Mouse (Mus musculus): ENCODE measurements around the gene Scarb1. TPM values are rescaled to one million over a fixed set of nuclear protein-coding genes. Genes with fewer than 3 reads are reported as not detected.

The Scarb1 gene
- polyA plus RNA-seq, 1 experiment: 59.6 TPM

DNA sequence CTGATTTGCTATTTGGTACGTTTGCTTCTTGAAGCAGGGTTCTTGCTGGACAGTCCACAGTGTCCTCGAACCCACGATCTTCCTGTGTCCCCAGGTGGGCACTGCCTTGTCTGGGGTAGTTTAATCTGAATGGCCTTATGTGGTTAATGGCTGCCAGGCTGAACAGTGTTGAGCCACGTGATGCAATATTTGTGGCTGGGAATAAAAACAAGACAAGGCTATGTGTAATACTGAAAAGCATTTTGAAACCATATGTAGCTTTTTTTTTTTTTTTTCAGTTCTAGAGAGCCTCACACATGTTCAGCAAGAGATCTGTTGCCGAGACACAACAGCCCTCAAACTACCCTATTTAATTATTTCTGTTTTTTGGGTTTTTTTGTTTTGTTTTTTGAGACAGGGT is 27.3 kb upstream of the Scarb1 start:
- Histone ChIP-seq H3K27ac (ENCODE audit: insufficient read depth, low read length) (no peak overlapping the region), H3K9me3 (replicated peaks; ENCODE audit: control insufficient read depth, insufficient read depth, low read length, poor library complexity, severe bottlenecking) (no peaks in the 10 kb centered on the region), H3K4me1 (ENCODE audit: control insufficient read depth, insufficient read depth, low read length) (no peaks in the 10 kb centered on the region), H3K4me3 (ENCODE audit: low read depth, low read length) (no peak overlapping the region), H3K36me3 (ENCODE audit: control insufficient read depth, insufficient read depth, low read length, poor library complexity, severe bottlenecking) (no peaks in the 10 kb centered on the region), H3K9ac (ENCODE audit: low read depth, poor library complexity, severe bottlenecking) (no peak overlapping the region), H3K27me3 (ENCODE audit: control insufficient read depth, insufficient read depth, low read length, poor library complexity, severe bottlenecking) (no peaks in the 10 kb centered on the region)
- no peak for TF ChIP-seq CTCF (IDR thresholded peaks at IDR 0.05; ENCODE audit: low read depth, low read length)
- no peak for TF ChIP-seq POLR2A (IDR thresholded peaks at IDR 0.05; ENCODE audit: insufficient read depth, low read length)
- no peak for TF ChIP-seq EP300 (IDR thresholded peaks at IDR 0.05; ENCODE audit: insufficient read depth, low read depth, low read length)

- Histone ChIP-seq H3K4me3 (ENCODE audit: low read depth, low read length) (no peak overlapping the region), H3K27me3 (ENCODE audit: control insufficient read depth, insufficient read depth, low read length, poor library complexity, severe bottlenecking) (no peaks in the 10 kb centered on the region), H3K9me3 (replicated peaks; ENCODE audit: control insufficient read depth, insufficient read depth, low read length, poor library complexity, severe bottlenecking) (no peaks in the 10 kb centered on the region), H3K9ac (ENCODE audit: low read depth, poor library complexity, severe bottlenecking) (no peak overlapping the region), H3K4me1 (ENCODE audit: control insufficient read depth, insufficient read depth, low read length) (no peaks in the 10 kb centered on the region), H3K27ac (ENCODE audit: insufficient read depth, low read length) (no peak overlapping the region), H3K36me3 (ENCODE audit: control insufficient read depth, insufficient read depth, low read length, poor library complexity, severe bottlenecking) (no peaks in the 10 kb centered on the region)
- no peak for TF ChIP-seq POLR2A (IDR thresholded peaks at IDR 0.05; ENCODE audit: insufficient read depth, low read length)
- TF ChIP-seq EP300 (IDR thresholded peaks at IDR 0.05; ENCODE audit: insufficient read depth, low read depth, low read length): no peak
- TF ChIP-seq CTCF (IDR thresholded peaks at IDR 0.05; ENCODE audit: low read depth, low read length): no peak
Measured at GRCm38 (mm10) chr5:125364851-125365429, 24.0 kb upstream of the Scarb1 start.

DNA sequence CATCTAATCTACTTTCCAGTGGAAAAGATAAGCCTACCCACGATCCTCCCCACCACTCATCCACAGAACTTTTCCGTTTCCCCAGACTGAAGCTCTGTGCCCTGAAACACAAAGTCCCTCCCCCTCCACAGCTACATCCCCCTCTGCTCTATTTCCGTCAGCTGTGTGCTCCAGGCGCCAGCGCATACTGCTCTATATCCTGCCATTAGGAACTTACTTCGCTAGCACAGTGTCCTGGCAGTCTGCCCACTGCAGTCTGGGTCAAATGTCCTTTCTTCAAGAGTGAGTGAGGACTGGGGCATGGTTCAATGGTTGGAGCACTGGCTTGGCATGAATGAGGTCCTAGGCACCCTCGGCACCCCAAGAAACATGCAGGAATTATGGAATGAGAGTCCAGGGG is 23.0 kb upstream of the Scarb1 start:
- Histone ChIP-seq H3K4me1 (ENCODE audit: control insufficient read depth, insufficient read depth, low read length) (no peaks in the 10 kb centered on the region), H3K27me3 (ENCODE audit: control insufficient read depth, insufficient read depth, low read length, poor library complexity, severe bottlenecking) (no peaks in the 10 kb centered on the region), H3K9ac (ENCODE audit: low read depth, poor library complexity, severe bottlenecking) (no peak overlapping the region), H3K27ac (ENCODE audit: insufficient read depth, low read length) (no peak overlapping the region), H3K4me3 (ENCODE audit: low read depth, low read length) (no peak overlapping the region), H3K9me3 (replicated peaks; ENCODE audit: control insufficient read depth, insufficient read depth, low read length, poor library complexity, severe bottlenecking) (no peaks in the 10 kb centered on the region), H3K36me3 (ENCODE audit: control insufficient read depth, insufficient read depth, low read length, poor library complexity, severe bottlenecking) (no peaks in the 10 kb centered on the region)
- no peak for TF ChIP-seq EP300 (IDR thresholded peaks at IDR 0.05; ENCODE audit: insufficient read depth, low read depth, low read length)
- TF ChIP-seq POLR2A (IDR thresholded peaks at IDR 0.05; ENCODE audit: insufficient read depth, low read length): no peak
- no peak for TF ChIP-seq CTCF (IDR thresholded peaks at IDR 0.05; ENCODE audit: low read depth, low read length)

DNA sequence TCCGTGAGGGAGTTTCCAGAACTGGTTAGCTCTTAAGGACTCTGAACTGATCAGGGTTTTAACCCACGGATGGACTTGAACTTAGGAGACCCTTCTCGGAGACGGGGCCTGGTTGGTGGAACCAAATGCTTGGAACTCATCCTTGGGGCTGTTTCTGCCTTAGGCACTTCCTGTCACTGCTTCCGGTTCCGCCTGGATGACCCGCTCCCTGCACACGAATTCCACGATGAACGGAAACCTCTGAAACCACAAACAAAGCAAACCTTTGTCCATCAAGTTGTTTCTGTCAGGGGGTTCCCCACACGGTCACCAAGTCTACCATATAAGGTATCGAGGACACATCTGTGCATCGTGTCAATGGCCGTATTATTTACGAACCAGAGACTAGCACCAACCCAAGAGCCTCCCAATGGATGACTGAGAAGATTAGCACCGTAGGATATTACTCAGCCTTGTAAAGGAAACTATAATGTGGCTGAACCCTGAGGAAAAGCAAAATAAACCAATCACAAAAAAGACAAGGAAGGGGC is 20.2 kb upstream of the Scarb1 start:
- no peaks in the 10 kb centered on the region for H3K9me3 ChIP-seq (replicated peaks; ENCODE audit: control insufficient read depth, insufficient read depth, low read length, poor library complexity, severe bottlenecking)
- H3K9ac ChIP-seq (ENCODE audit: low read depth, poor library complexity, severe bottlenecking): no peak overlapping the region
- TF ChIP-seq EP300 (IDR thresholded peaks at IDR 0.05; ENCODE audit: insufficient read depth, low read depth, low read length) (no peak), POLR2A (IDR thresholded peaks at IDR 0.05; ENCODE audit: insufficient read depth, low read length) (no peak), CTCF (IDR thresholded peaks at IDR 0.05; ENCODE audit: low read depth, low read length) (no peak)
- no peaks in the 10 kb centered on the region for H3K36me3 ChIP-seq (ENCODE audit: control insufficient read depth, insufficient read depth, low read length, poor library complexity, severe bottlenecking)
- H3K27me3 ChIP-seq (ENCODE audit: control insufficient read depth, insufficient read depth, low read length, poor library complexity, severe bottlenecking): no peaks in the 10 kb centered on the region
- no peak overlapping the region for H3K27ac ChIP-seq (ENCODE audit: insufficient read depth, low read length)
- H3K4me3 ChIP-seq (ENCODE audit: low read depth, low read length): no peak overlapping the region
- H3K4me1 ChIP-seq (ENCODE audit: control insufficient read depth, insufficient read depth, low read length): no peaks in the 10 kb centered on the region

GRCm38 (mm10) chr5:125360566-125360965 is 19.7 kb upstream of the Scarb1 start:
- H3K27me3 ChIP-seq (ENCODE audit: control insufficient read depth, insufficient read depth, low read length, poor library complexity, severe bottlenecking): no peaks in the 10 kb centered on the region
- no peaks in the 10 kb centered on the region for H3K4me1 ChIP-seq (ENCODE audit: control insufficient read depth, insufficient read depth, low read length)
- H3K36me3 ChIP-seq (ENCODE audit: control insufficient read depth, insufficient read depth, low read length, poor library complexity, severe bottlenecking): no peaks in the 10 kb centered on the region
- no peaks in the 10 kb centered on the region for H3K9me3 ChIP-seq (replicated peaks; ENCODE audit: control insufficient read depth, insufficient read depth, low read length, poor library complexity, severe bottlenecking)
- H3K9ac ChIP-seq (ENCODE audit: low read depth, poor library complexity, severe bottlenecking): no peak overlapping the region
- no peak for TF ChIP-seq EP300 (IDR thresholded peaks at IDR 0.05; ENCODE audit: insufficient read depth, low read depth, low read length)
- no peak for TF ChIP-seq POLR2A (IDR thresholded peaks at IDR 0.05; ENCODE audit: insufficient read depth, low read length)
- TF ChIP-seq CTCF (IDR thresholded peaks at IDR 0.05; ENCODE audit: low read depth, low read length): no peak
- no peak overlapping the region for H3K4me3 ChIP-seq (ENCODE audit: low read depth, low read length)
- no peak overlapping the region for H3K27ac ChIP-seq (ENCODE audit: insufficient read depth, low read length)

GRCm38 (mm10) chr5:125358270-125358608 is 17.3 kb upstream of the Scarb1 start:
- Histone ChIP-seq H3K36me3 (ENCODE audit: control insufficient read depth, insufficient read depth, low read length, poor library complexity, severe bottlenecking) (no peaks in the 10 kb centered on the region), H3K4me1 (ENCODE audit: control insufficient read depth, insufficient read depth, low read length) (peaks cover 7% of the 10 kb centered on the region), H3K27ac (ENCODE audit: insufficient read depth, low read length) (no peak overlapping the region), H3K9ac (ENCODE audit: low read depth, poor library complexity, severe bottlenecking) (no peak overlapping the region), H3K4me3 (ENCODE audit: low read depth, low read length) (no peak overlapping the region), H3K9me3 (replicated peaks; ENCODE audit: control insufficient read depth, insufficient read depth, low read length, poor library complexity, severe bottlenecking) (no peaks in the 10 kb centered on the region), H3K27me3 (ENCODE audit: control insufficient read depth, insufficient read depth, low read length, poor library complexity, severe bottlenecking) (no peaks in the 10 kb centered on the region)
- no peak for TF ChIP-seq EP300 (IDR thresholded peaks at IDR 0.05; ENCODE audit: insufficient read depth, low read depth, low read length)
- no peak for TF ChIP-seq POLR2A (IDR thresholded peaks at IDR 0.05; ENCODE audit: insufficient read depth, low read length)
- TF ChIP-seq CTCF (IDR thresholded peaks at IDR 0.05; ENCODE audit: low read depth, low read length): no peak
